Mouse (Mus musculus) CH12.LX (cell line): ENCODE results near the gene Gipc2. TPM values are rescaled to one million over a fixed set of nuclear protein-coding genes. Genes with fewer than 3 reads are reported as not detected.

Source experiments
- DNase-seq: peaks from one replicate; pipeline ENCODE4 v3.0.0-alpha.2; 2013; ENCODE audit errors: extremely low read depth
- H3K27ac ChIP-seq: 2 replicates; pipeline ENCODE4 v1.5.1; 2012; ENCODE audit warnings: low read depth, mild to moderate bottlenecking, control low read depth, moderate library complexity; ENCODE audit not compliant: insufficient read depth
- H3K27me3 ChIP-seq: replicated peaks from 2 replicates; pipeline ENCODE3; 2012; ENCODE audit warnings: inconsistent platforms
- H3K36me3 ChIP-seq, 2 experiments: replicated peaks in 1 of 2; 2 replicates each; pipeline versions ENCODE3 to v1.6.1; 2012; ENCODE audit warnings: inconsistent platforms in 1 of 2, low read length in 1 of 2, mild to moderate bottlenecking in 1 of 2, mixed read lengths in 1 of 2, moderate library complexity in 1 of 2; ENCODE audit not compliant: control insufficient read depth in 1 of 2, insufficient read depth in 1 of 2
- H3K4me1 ChIP-seq, 2 experiments: 2 replicates each; pipeline ENCODE4 v1.6.1; 2012; ENCODE audit warnings: inconsistent platforms in 1 of 2, moderate library complexity in 1 of 2; ENCODE audit not compliant: insufficient read depth in 2 of 2, control insufficient read depth in 1 of 2
- H3K4me2 ChIP-seq: 2 replicates; pipeline ENCODE4 v1.6.1; 2012; ENCODE audit warnings: low read depth, mild to moderate bottlenecking, control low read depth; ENCODE audit not compliant: poor library complexity, insufficient read depth, severe bottlenecking
- H3K4me3 ChIP-seq, 3 experiments: fragments of 150-350 bp in 1 of 3; sonication (generic) in 1 of 3; replicated peaks in 1 of 3; 2 replicates each; pipeline versions ENCODE3 to v1.5.1; 2011 to 2012; ENCODE audit warnings: low read depth in 2 of 3, low read length in 2 of 3, mild to moderate bottlenecking in 2 of 3, moderate library complexity in 2 of 3, control low read depth in 1 of 3, improper control_type of control experiment in 1 of 3, inconsistent platforms in 1 of 3, mixed read lengths in 1 of 3; ENCODE audit not compliant: poor library complexity in 1 of 3
- H3K79me2 ChIP-seq: replicated peaks from 2 replicates; pipeline ENCODE4 v1.6.1; 2012; ENCODE audit warnings: mild to moderate bottlenecking, moderate library complexity; ENCODE audit not compliant: control insufficient read depth, poor library complexity, insufficient read depth, severe bottlenecking; ENCODE audit errors: extremely low read depth
- H3K9ac ChIP-seq: 2 replicates; pipeline ENCODE4 v1.6.1; 2012; ENCODE audit warnings: low read depth, mild to moderate bottlenecking, control low read depth, moderate library complexity; ENCODE audit not compliant: insufficient read depth
- H3K9me3 ChIP-seq: replicated peaks from 2 replicates; pipeline ENCODE3; 2012; ENCODE audit warnings: low read length, inconsistent platforms, mixed read lengths
- CHD1 ChIP-seq: IDR thresholded peaks from 2 replicates; pipeline ENCODE4 v1.6.1; 2012; ENCODE audit warnings: low read depth, low read length, improper control_type of control experiment, inconsistent platforms
- CTCF ChIP-seq, 2 experiments: IDR thresholded peaks in 1 of 2; conservative IDR thresholded peaks in 1 of 2; 2 replicates each; pipeline ENCODE4 v1.5.1; 2011 to 2012; ENCODE audit warnings: low read depth in 2 of 2, low read length in 2 of 2, improper control_type of control experiment in 1 of 2, inconsistent platforms in 1 of 2, mild to moderate bottlenecking in 1 of 2, moderate library complexity in 1 of 2
- E2F4 ChIP-seq: IDR thresholded peaks from 2 replicates; pipeline ENCODE4 v1.6.1; 2011; ENCODE audit warnings: low read depth, low read length, improper control_type of control experiment; ENCODE audit not compliant: insufficient replicate concordance
- ELF1 ChIP-seq: IDR thresholded peaks from 2 replicates; pipeline ENCODE4 v1.6.1; 2014; ENCODE audit warnings: low read depth, mild to moderate bottlenecking, inconsistent platforms, low read length, improper control_type of control experiment
- IRF4 ChIP-seq: IDR thresholded peaks from 2 replicates; pipeline ENCODE4 v1.6.1; 2014; ENCODE audit warnings: low read depth, mild to moderate bottlenecking, inconsistent platforms, low read length, improper control_type of control experiment
- KAT2A ChIP-seq: IDR thresholded peaks from 2 replicates; pipeline ENCODE4 v1.6.1; 2012; ENCODE audit warnings: low read length, improper control_type of control experiment, inconsistent platforms; ENCODE audit not compliant: insufficient replicate concordance
- MAX ChIP-seq: IDR thresholded peaks from 2 replicates; pipeline ENCODE4 v1.6.1; 2011; ENCODE audit warnings: low read length, improper control_type of control experiment
- MEF2A ChIP-seq: IDR thresholded peaks from 2 replicates; pipeline ENCODE4 v1.6.1; 2014; ENCODE audit warnings: low read depth, mild to moderate bottlenecking, inconsistent platforms, low read length, improper control_type of control experiment, borderline replicate concordance
- MXI1 ChIP-seq: IDR thresholded peaks from 2 replicates; pipeline ENCODE4 v1.6.1; 2011; ENCODE audit warnings: mild to moderate bottlenecking, low read depth, low read length, improper control_type of control experiment
- MYC ChIP-seq: IDR thresholded peaks from 2 replicates; pipeline ENCODE4 v1.6.1; 2011; ENCODE audit warnings: low read depth, mild to moderate bottlenecking, improper control_type of control experiment, low read length
- NELFE ChIP-seq: IDR thresholded peaks from 2 replicates; pipeline ENCODE4 v1.6.1; 2011; ENCODE audit warnings: low read depth, low read length, improper control_type of control experiment
- POLR2AphosphoS2 ChIP-seq: IDR thresholded peaks from 2 replicates; pipeline ENCODE4 v1.6.1; 2011; ENCODE audit warnings: low read depth, low read length, improper control_type of control experiment
- RAD21 ChIP-seq: IDR thresholded peaks from 2 replicates; pipeline ENCODE4 v1.6.1; 2011; ENCODE audit warnings: low read depth, mild to moderate bottlenecking, low read length, improper control_type of control experiment, moderate library complexity
- RCOR1 ChIP-seq: conservative IDR thresholded peaks from 2 replicates; pipeline ENCODE4 v1.6.1; 2012; ENCODE audit warnings: low read depth, mild to moderate bottlenecking, inconsistent platforms, low read length, improper control_type of control experiment
- SIN3A ChIP-seq: IDR thresholded peaks from 2 replicates; pipeline ENCODE4 v1.6.1; 2012; ENCODE audit warnings: low read length, improper control_type of control experiment, inconsistent platforms
- SMC3 ChIP-seq: IDR thresholded peaks from 2 replicates; pipeline ENCODE4 v1.6.1; 2011; ENCODE audit warnings: low read depth, low read length, improper control_type of control experiment
- UBTF ChIP-seq: IDR thresholded peaks from 2 replicates; pipeline ENCODE4 v1.6.1; 2012; ENCODE audit warnings: low read depth, mild to moderate bottlenecking, inconsistent platforms, low read length, improper control_type of control experiment, moderate library complexity
- ZMIZ1 ChIP-seq: IDR thresholded peaks from 2 replicates; pipeline ENCODE4 v1.6.1; 2012; ENCODE audit warnings: low read depth, mild to moderate bottlenecking, inconsistent platforms, low read length, improper control_type of control experiment
- dilution Hi-C: fragments of 300-500 bp; cut with MboI; formaldehyde crosslinking; loops from 2 replicates; pipeline ENCODE4 v1.14.3; 2020; ENCODE audit warnings: low sequenced_read_pairs; ENCODE audit not compliant: extremely low pct_unique_long_range_greater_than_20kb, extremely low pct_ligation_motif_present
- in situ Hi-C: fragments of 300-500 bp; cut with MboI; formaldehyde crosslinking; loops from 3 replicates; pipeline ENCODE4 v1.14.3; 2019; ENCODE audit warnings: low sequenced_read_pairs, low pct_ligation_motif_present, low pct_unique_long_range_greater_than_20kb, mixed read lengths
- polyA plus RNA-seq: library from polyadenylated mRNA; unstranded; fragments of >175 nt; gene quantifications from 2 replicates; pipeline ENCODE4 v1.2.1, GENCODE M21; 2012; ENCODE audit warnings: low read depth; ENCODE audit not compliant: insufficient read length
- total RNA-seq, 2 experiments: library from RNA; depleted of rRNA; stranded (reverse); fragments of 300-350 nt in 1 of 2; fragments of >200 nt in 1 of 2; gene quantifications; 2 replicates each; pipeline ENCODE4 v1.2.3; 2012 to 2014

Gipc2 gene
- total and polyA plus RNA-seq, 3 experiments: 0.24 to 1.2 (median 0.38) TPM

DNA sequence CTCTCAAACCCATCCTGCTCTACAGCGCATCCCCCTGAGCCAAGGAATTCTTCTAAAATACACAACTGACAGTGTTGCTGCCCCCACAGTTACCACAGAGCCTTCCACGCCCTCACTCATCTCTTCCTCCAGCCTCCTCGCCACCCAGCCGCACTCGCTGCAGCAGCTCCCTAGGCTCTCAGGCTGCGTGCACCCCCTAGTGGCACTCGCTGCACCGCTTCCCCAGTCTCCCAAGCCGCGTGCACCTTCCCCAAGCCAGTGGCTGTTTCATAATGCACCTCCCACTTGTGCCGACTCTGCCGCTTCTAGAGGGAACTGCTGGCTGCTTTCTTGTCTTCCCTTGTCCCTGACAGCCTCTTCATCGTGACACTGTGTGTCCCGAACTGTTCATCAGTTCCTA lies 60.7 kb downstream of the Gipc2 start:
- dilution Hi-C loops: no loop called here
- no peak for DNase-seq
- Histone ChIP-seq H3K79me2 (no peaks in the 10 kb centered on the region), H3K9ac (no peak overlapping the region), H3K27me3 (no peaks in the 10 kb centered on the region), H3K36me3 (peaks cover 0 to 4% of the 10 kb centered on the region in 2 experiments), H3K4me1 (peaks cover 6 to 12% of the 10 kb centered on the region in 2 experiments), H3K4me3 (no peak overlapping the region), H3K4me2 (no peak overlapping the region), H3K27ac (no peak overlapping the region), H3K9me3 (peaks cover 16% of the 10 kb centered on the region)
- TF ChIP-seq E2F4 (no peak), ZMIZ1 (no peak), RAD21 (peak; percentile 19), SMC3 (peak; percentile 20; the same call in 1 of the 2 replicates), NELFE (no peak), POLR2AphosphoS2 (no peak), CTCF (conservative IDR thresholded peaks at IDR 0.05 in 1 of 2, IDR thresholded peaks at IDR 0.05 in 1 of 2; ENCODE audit: low read depth in 2 of 2, low read length in 2 of 2) (peak in 1 of 2 experiments; percentile 59; a peak in 2 of 4 replicates)
- in situ Hi-C loops: loop anchor here (25.0 kb wide), 1 partner anchor 632 kb away; no protein-coding TSS in a partner anchor

DNA sequence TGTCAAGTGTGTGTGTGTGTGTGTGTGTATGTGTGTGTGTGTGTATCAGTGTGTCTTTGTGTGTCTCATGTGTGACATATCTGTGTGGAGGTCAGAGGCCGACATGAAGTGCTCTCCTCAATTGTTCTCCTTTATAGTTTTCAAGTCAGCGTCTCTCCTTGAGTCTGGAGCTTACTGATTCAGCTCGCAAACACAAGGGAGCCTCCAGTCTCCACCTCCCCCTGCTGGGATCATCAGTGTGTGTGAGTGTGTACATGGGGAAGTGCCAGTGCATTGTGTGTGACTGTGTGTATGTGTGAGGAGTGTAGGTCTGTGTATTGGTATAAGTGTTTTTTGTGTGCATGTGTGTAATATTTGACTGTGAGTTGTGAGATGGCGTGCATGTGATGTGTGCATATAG lies 62.6 kb downstream of the Gipc2 start:
- Histone ChIP-seq H3K9ac (no peak overlapping the region), H3K27me3 (no peaks in the 10 kb centered on the region), H3K4me2 (no peak overlapping the region), H3K4me3 (no peak overlapping the region), H3K9me3 (peaks cover 16% of the 10 kb centered on the region), H3K4me1 (peaks cover 8 to 11% of the 10 kb centered on the region in 2 experiments; a peak in 3 of 4 replicates), H3K36me3 (peaks cover 0 to 4% of the 10 kb centered on the region in 2 experiments), H3K79me2 (no peaks in the 10 kb centered on the region), H3K27ac (no peak overlapping the region)
- TF ChIP-seq MEF2A: no peak
- no peak for TF ChIP-seq SIN3A
- no peak for TF ChIP-seq RCOR1
- no peak for TF ChIP-seq SMC3
- no peak for TF ChIP-seq MAX
- no peak for TF ChIP-seq MYC
- no peak for TF ChIP-seq IRF4
- TF ChIP-seq MXI1: no peak
- no peak for DNase-seq
- dilution Hi-C loops: no loop called here
- in situ Hi-C loops: loop anchor here (25.0 kb wide), 1 partner anchor 634 kb away; no protein-coding TSS in a partner anchor

DNA sequence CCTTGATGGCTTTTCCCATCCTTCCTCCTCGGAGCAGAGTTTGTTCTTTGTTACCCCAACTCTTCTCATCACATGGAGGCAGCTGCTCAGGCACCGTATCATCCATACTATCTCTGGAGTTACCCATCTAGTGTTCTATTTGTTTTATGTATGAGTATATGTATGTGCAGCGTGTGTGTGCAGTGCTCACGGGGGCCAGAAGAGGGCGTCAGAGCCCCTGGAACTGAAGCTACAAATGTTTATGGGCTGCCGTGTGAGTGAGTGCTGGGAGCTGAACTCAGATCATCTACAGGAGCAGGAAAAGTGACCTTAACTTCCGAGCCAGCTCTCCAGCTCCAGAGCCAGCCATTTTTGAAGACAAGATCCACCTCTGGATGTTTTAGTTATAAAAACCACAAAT lies 64.6 kb downstream of the Gipc2 start:
- H3K4me2 ChIP-seq: no peak overlapping the region

More for the DNA sequence above, 64.6 kb downstream of the Gipc2 start:
- Histone ChIP-seq H3K36me3 (peaks cover 0 to 4% of the 10 kb centered on the region in 2 experiments), H3K79me2 (no peaks in the 10 kb centered on the region), H3K9ac (no peak overlapping the region), H3K4me1 (peaks cover 0 to 18% of the 10 kb centered on the region in 2 experiments; a peak in 3 of 4 replicates), H3K4me3 (peak overlapping the region in 1 of 3 experiments; percentile 51), H3K27ac (no peak overlapping the region), H3K9me3 (peaks cover 16% of the 10 kb centered on the region), H3K27me3 (no peaks in the 10 kb centered on the region)
- dilution Hi-C loops: no loop called here
- in situ Hi-C loops: loop anchor here (25.0 kb wide), 1 partner anchor 636 kb away; no protein-coding TSS in a partner anchor
- TF ChIP-seq MAX: no peak
- TF ChIP-seq CHD1: no peak
- no peak for TF ChIP-seq MXI1
- no peak for TF ChIP-seq UBTF
- no peak for TF ChIP-seq POLR2AphosphoS2
- TF ChIP-seq ELF1: no peak
- 0 out of 2 replicates have a peak, but pooled peaks have one; percentile 20 for TF ChIP-seq ZMIZ1
- no peak for TF ChIP-seq KAT2A
- TF ChIP-seq CTCF (conservative IDR thresholded peaks at IDR 0.05 in 1 of 2, IDR thresholded peaks at IDR 0.05 in 1 of 2; ENCODE audit: low read depth in 2 of 2, low read length in 2 of 2): peak; percentile 13 to 30; a peak in 2 of 4 replicates
- TF ChIP-seq SMC3: no peak
- no peak for TF ChIP-seq NELFE
- no peak for DNase-seq
